Mouse (Mus musculus) neural tube, embryonic 13.5 days (tissue): ENCODE measurements around the gene Auts2. TPM values are rescaled to one million over a fixed set of nuclear protein-coding genes. Genes with fewer than 3 reads are reported as not detected.

Source experiments
- ATAC-seq: fragments of 200-750 bp; cut with Nextera tagmentation; 2 replicates; pipeline ENCODE4 v1.8.0; 2017; ENCODE audit warnings: low read depth, mild to moderate bottlenecking, moderate TSS enrichment, moderate library complexity
- H3K27ac ChIP-seq: fragments of 300-500 bp; sonication (generic); replicated peaks from 2 replicates; pipeline ENCODE4 v1.5.1; 2015; ENCODE audit warnings: moderate library complexity, mild to moderate bottlenecking, inconsistent platforms
- H3K27me3 ChIP-seq: fragments of 300-500 bp; sonication (generic); 2 replicates; pipeline ENCODE4 v1.6.1; 2015; ENCODE audit warnings: mild to moderate bottlenecking, inconsistent platforms
- H3K36me3 ChIP-seq: fragments of 300-500 bp; sonication (generic); 2 replicates; pipeline ENCODE4 v1.6.1; 2015; ENCODE audit warnings: mild to moderate bottlenecking, inconsistent platforms
- H3K4me1 ChIP-seq: fragments of 300-500 bp; sonication (generic); replicated peaks from 2 replicates; pipeline ENCODE4 v1.6.1; 2015; ENCODE audit warnings: inconsistent platforms
- H3K4me2 ChIP-seq: fragments of 300-500 bp; sonication (generic); 2 replicates; pipeline ENCODE4 v1.6.1; 2015; ENCODE audit warnings: inconsistent platforms, mild to moderate bottlenecking, moderate library complexity
- H3K4me3 ChIP-seq: fragments of 300-500 bp; sonication (generic); 2 replicates; pipeline ENCODE4 v1.5.1; 2015; ENCODE audit warnings: mild to moderate bottlenecking, inconsistent platforms
- H3K9ac ChIP-seq: fragments of 300-500 bp; sonication (generic); 2 replicates; pipeline ENCODE4 v1.6.1; 2015; ENCODE audit warnings: moderate library complexity, mild to moderate bottlenecking, inconsistent platforms
- H3K9me3 ChIP-seq: fragments of 300-500 bp; sonication (generic); 2 replicates; pipeline ENCODE4 v1.6.1; 2016; ENCODE audit warnings: inconsistent platforms
- WGBS: fragments of 180-500 bp; shearing (Covaris S2); methylation state at CpG from one replicate; pipeline ENCODE4 v1.1.7; 2015; 5-methylcytosine and 5-hydroxymethylcytosine counted together
- polyA plus RNA-seq: library from polyadenylated mRNA; unstranded; fragments of >200 nt; fragmentation: Nextera tagmentation; extraction: Ambion mirVana; gene quantifications from 2 replicates; pipeline ENCODE4 v1.2.1, GENCODE M21; 2015

Auts2 gene
- polyA plus RNA-seq, 1 experiment from 2014 or later, result 72.6 TPM

DNA sequence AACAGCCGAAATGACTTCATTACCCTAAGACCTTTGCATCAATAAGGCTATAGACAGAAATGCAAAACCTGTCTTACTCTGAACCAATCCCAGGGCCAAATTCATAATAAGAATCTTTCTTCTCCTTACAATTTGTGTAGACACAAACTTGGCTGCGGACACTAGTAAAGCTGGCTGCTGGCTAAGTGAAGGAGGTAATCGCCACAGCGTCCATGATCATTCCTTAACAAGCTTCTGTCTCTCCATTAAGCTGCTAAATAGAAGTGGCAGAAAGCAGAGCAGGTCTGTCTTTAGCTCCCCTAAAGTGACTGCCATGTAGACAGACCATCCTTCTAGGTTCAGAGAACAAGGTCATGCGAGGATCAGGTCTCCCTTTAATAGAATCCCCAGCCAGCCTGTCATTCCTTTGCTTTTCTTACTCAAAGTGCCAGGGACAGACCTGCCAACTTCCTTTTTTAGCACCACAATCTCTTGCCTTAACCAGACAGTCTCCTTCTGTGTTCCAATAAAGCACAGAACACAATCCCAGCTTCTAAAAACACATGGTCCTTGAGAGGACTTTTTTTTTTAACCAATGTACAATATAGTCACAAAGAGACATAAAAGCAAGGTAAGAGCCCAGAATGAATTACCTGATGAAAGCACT is 70.8 kb downstream of the Auts2 start:
- Histone ChIP-seq H3K9me3 (no peaks in the 10 kb centered on the region), H3K36me3 (no peaks in the 10 kb centered on the region), H3K27me3 (no peaks in the 10 kb centered on the region), H3K27ac (no peak overlapping the region), H3K9ac (no peak overlapping the region), H3K4me1 (peaks cover 43% of the 10 kb centered on the region), H3K4me3 (no peak overlapping the region), H3K4me2 (no peak overlapping the region)
- ATAC-seq, result no peak
- WGBS, result 83% methylated on average over 5 of the region's 5 CpGs

DNA sequence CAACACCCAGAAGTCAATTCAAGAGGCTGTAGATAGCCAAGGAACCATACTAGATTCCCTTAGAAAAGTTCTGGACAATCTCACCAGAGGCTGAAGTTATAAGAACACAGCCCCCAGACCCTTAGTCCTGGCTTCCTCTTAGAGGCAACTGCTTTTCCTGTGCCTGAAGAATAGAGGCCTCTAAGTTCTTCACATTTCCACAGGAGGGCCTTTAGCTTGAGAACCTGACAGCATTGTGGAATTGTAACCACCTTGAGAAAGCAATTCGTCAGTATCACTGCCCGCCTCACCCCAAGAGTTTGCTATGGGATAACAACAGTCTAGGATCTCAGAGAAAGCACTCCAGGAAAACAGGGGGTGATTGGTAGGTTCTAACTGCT is 75.8 kb downstream of the Auts2 start:
- WGBS, result 71% methylated on average over 2 of the region's 2 CpGs

DNA sequence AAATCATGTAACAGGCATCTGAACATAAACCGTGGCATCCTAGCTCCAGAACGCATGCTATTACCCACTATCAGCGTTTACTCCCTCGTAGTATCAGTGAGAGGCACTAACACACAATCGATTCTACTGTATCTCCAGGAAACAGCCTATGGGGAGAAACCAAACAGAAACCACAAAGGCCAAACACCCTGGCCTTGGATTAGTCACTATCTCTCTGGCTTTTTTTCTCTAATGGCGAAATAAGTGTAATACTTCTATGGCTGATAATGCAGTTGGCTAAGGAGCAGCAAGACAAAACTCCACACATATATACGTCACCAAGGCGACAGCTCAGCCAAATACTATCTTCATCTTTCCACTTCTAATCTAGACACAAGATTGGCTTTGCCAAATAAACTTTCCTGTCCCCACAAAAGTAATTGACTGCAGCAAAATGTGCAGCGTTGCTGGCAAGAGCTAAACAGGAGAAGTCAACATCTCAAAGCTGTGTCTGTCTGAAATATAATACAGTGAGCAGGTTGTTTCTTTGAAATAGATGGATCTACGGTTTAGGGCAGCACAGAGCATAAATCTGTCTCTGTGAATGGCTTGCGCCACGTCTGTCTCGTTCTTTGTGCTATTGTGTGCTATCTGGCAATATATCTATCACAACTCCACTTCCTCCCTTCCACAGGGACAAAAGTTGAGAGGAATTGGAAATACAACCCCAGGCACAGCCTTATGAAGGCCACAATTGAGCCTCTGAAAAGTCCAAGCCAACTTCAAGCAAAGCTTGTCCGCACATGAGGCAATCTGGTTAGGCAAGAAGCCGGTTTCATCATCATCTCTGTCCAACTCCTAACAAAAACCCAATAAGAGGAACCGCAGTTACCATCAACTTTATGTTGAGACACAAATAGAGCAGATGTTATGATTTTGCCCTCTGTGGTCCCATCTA is 76.4 kb downstream of the Auts2 start:
- Histone ChIP-seq H3K4me2 (no peak overlapping the region), H3K9me3 (no peaks in the 10 kb centered on the region), H3K4me1 (peaks cover 34% of the 10 kb centered on the region), H3K36me3 (no peaks in the 10 kb centered on the region), H3K27ac (no peak overlapping the region), H3K4me3 (no peak overlapping the region), H3K9ac (no peak overlapping the region), H3K27me3 (no peaks in the 10 kb centered on the region)
- no peak for ATAC-seq
- WGBS, result 46% methylated on average over 16 of the region's 16 CpGs

More for the DNA sequence above, 75.8 kb downstream of the Auts2 start:
- Histone ChIP-seq H3K4me3 (no peak overlapping the region), H3K27ac (no peak overlapping the region), H3K4me2 (no peak overlapping the region), H3K4me1 (peaks cover 38% of the 10 kb centered on the region), H3K27me3 (no peaks in the 10 kb centered on the region), H3K9me3 (no peaks in the 10 kb centered on the region), H3K9ac (no peak overlapping the region), H3K36me3 (no peaks in the 10 kb centered on the region)
- ATAC-seq, result no peak

DNA sequence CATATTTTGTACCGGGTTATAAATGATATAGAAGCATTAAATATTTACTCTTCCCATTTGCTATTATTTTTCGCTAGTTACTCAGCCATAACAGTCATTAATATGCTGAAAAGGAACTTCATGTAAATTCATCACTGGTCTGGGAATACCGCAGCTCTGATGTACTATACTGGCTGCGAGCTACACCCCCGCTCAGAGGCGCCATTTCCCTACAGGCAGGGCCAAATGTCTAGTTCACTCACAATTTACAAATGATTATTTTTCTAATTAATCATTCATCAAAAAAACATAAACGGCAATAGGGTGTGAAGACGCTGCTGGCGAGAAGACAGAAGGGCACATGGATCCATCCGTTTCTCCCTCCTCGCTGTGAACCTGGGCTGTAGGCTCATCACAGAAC is 80.6 kb downstream of the Auts2 start:
- no peak overlapping the region for H3K9ac ChIP-seq
- no peak overlapping the region for H3K4me2 ChIP-seq
- WGBS, result 34% methylated on average over 11 of the region's 11 CpGs
- no peaks in the 10 kb centered on the region for H3K27me3 ChIP-seq
- H3K36me3 ChIP-seq, result no peaks in the 10 kb centered on the region
- no peak overlapping the region for H3K4me3 ChIP-seq
- no peak for ATAC-seq
- no peaks in the 10 kb centered on the region for H3K9me3 ChIP-seq
- H3K27ac ChIP-seq, result no peak overlapping the region
- H3K4me1 ChIP-seq, result peaks cover 42% of the 10 kb centered on the region

DNA sequence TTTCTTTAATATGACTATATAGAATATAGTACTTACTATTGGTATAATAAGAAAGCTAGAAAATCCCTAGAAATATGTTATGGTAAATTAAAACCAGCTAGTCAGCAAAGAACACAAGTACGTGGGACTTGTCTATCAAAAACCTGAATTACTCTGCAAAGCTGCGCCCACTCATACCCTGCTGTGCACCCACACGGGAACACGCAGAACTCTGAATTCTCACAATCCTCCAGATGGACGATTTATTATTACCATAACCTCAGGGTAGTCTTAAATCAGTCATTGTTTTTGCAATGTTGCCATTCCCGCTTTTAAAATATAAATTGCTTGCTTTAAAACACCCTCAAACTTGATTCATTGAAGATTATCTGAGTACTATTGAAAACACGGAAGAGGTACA is 84.6 kb downstream of the Auts2 start:
- Histone ChIP-seq H3K27me3 (no peaks in the 10 kb centered on the region), H3K4me3 (no peak overlapping the region), H3K36me3 (no peaks in the 10 kb centered on the region), H3K27ac (no peak overlapping the region), H3K4me1 (peaks cover 41% of the 10 kb centered on the region), H3K9me3 (no peaks in the 10 kb centered on the region), H3K9ac (no peak overlapping the region), H3K4me2 (no peak overlapping the region)
- ATAC-seq, result no peak
- WGBS, result 29% methylated on average over 7 of the region's 7 CpGs

DNA sequence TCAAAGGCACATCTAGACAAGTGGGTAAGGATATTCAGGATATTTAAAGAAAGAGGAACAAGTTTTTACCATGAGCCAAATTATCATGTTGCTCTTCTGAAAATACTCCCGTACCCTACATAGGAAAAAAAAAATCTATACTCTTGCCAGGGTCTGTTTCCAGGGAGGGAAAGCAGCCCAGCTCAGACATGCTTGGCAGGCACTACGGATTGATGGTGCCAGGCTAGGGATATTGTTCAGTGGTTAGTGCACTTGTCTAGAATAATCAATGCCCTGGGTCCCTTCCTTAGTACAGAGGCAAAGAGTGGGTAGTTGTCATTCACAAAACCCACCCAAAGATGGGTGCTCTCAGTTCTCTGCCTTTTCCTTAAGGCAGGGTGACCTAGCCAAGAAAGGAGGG is 90.8 kb downstream of the Auts2 start:
- no peak overlapping the region for H3K4me3 ChIP-seq
- H3K9ac ChIP-seq, result no peak overlapping the region
- no peak for ATAC-seq
- no peak overlapping the region for H3K4me2 ChIP-seq
- no peaks in the 10 kb centered on the region for H3K36me3 ChIP-seq
- 72% methylated on average over 2 of the region's 2 CpGs for WGBS
- no peaks in the 10 kb centered on the region for H3K27me3 ChIP-seq
- peaks cover 49% of the 10 kb centered on the region for H3K4me1 ChIP-seq
- H3K9me3 ChIP-seq, result no peaks in the 10 kb centered on the region
- H3K27ac ChIP-seq, result no peak overlapping the region

DNA sequence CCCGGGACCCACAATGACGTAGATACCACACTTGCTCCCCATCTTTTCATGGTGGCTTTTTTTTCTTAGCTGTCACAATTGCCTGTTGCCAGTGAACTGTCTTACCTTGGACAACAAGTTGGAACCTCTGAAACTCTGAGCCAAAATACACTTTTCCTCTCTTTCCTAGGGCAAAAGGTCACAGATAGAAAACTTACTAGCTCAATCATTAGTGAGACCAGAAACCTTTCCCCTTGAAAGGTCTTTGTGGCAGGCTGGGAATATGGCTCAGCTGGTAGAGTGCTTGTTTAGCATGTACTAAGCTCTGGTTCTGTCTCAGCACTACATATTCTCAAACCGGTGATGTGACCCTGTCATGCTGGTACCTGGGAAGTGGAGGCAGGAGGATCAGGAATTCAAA is 93.1 kb downstream of the Auts2 start:
- H3K9me3 ChIP-seq, result no peaks in the 10 kb centered on the region
- no peak overlapping the region for H3K4me2 ChIP-seq
- no peak overlapping the region for H3K4me3 ChIP-seq
- H3K4me1 ChIP-seq, result peaks cover 47% of the 10 kb centered on the region
- ATAC-seq, result no peak
- H3K36me3 ChIP-seq, result no peaks in the 10 kb centered on the region
- H3K27me3 ChIP-seq, result no peaks in the 10 kb centered on the region
- no peak overlapping the region for H3K9ac ChIP-seq
- WGBS, result 95% methylated on average over 3 of the region's 3 CpGs
- H3K27ac ChIP-seq, result no peak overlapping the region

DNA sequence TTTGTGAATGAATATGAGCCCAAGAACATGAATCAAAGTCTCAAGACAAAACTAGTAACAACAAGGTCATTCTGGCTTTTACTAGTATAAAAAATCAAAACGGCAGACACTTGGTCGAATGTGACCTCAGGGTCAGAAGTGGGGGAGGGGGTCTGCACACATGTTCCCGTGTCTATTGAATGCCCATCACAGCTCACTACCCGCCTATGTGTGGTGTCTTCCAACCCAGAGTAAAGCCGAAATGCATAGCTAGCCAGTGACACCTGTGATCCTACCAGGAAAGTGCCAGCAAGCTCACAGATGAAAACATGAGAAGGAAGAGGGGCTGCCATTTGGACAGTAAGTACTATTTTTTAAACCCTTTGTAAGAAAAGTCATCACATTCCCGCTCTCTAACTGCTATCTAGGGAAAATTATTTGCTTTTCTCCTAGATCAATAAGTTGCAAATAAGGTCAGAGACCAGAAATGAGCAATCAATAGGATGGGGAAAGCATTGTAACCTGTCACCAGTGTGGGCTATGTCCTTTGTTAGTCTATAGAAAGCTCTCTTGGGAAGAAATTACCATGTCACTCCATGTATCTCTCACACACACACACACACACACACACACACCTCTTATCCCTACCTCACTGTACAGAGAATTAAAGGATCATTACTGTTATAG is 94.6 kb downstream of the Auts2 start:
- Histone ChIP-seq H3K4me1 (peaks cover 55% of the 10 kb centered on the region), H3K9ac (no peak overlapping the region), H3K36me3 (no peaks in the 10 kb centered on the region), H3K27ac (no peak overlapping the region), H3K4me3 (no peak overlapping the region), H3K4me2 (no peak overlapping the region), H3K9me3 (no peaks in the 10 kb centered on the region), H3K27me3 (no peaks in the 10 kb centered on the region)
- no peak for ATAC-seq
- WGBS, result 52% methylated on average over 6 of the region's 6 CpGs

DNA sequence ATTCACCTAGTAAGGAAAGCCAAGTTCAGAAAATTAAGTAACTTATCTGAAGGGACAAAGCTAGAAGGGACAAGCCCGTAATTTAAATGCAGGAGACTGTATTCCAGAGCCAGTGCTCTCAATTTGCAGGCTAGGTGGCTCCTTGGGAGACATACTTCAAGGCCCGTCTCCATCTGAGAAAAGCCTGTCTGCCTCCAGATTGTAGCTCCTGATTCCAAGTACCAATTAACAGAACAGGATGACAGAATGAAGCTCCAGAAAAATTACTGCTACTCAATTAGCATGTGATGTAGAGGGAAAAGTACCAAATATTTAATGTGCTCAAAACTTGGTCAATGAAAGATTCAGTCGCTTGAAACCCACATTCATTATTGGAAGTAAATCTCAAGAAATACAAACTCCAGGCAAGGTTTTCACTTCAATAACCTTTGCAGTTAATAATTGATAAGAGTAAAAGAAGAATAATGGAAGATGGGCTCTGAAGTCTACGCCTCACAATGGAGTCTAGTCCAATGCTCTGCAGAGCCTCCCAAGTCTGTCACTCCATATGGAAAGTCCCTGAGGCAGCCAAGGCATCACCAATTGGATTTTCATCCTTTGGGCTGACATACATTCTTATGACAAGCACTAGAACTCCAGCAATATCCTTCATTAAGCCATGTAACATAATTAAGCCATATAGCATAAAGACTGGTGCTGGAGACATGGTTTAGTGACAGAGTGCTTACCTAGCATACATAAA is 97.8 kb downstream of the Auts2 start:
- H3K9ac ChIP-seq, result no peak overlapping the region
- H3K27ac ChIP-seq, result no peak overlapping the region
- peaks cover 53% of the 10 kb centered on the region for H3K4me1 ChIP-seq
- ATAC-seq, result no peak
- H3K27me3 ChIP-seq, result no peaks in the 10 kb centered on the region
- 78% methylated on average over 4 of the region's 4 CpGs for WGBS
- no peaks in the 10 kb centered on the region for H3K36me3 ChIP-seq
- no peak overlapping the region for H3K4me3 ChIP-seq
- no peaks in the 10 kb centered on the region for H3K9me3 ChIP-seq
- no peak overlapping the region for H3K4me2 ChIP-seq

DNA sequence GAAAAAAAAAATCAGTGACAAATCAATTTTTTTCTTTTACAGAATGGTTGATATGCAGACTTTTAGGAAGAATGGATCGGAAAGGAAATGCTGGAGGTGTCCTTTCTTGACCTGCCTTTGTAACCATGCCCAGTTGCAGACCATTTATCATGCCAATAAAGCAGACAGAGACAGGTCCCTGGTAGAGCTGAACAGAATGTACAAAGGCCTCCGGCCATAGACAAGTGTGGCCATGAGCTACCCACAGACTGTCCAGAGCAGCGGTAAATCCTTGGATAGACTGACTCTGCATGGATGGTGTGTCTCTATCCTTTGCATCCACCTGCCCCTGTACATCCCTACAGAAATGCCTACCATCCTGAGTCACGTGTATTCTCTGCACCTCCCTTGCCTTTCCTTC is 100.2 kb downstream of the Auts2 start:
- Histone ChIP-seq H3K36me3 (no peaks in the 10 kb centered on the region), H3K9ac (no peak overlapping the region), H3K27me3 (no peaks in the 10 kb centered on the region), H3K9me3 (no peaks in the 10 kb centered on the region), H3K27ac (no peak overlapping the region), H3K4me1 (peaks cover 53% of the 10 kb centered on the region), H3K4me3 (no peak overlapping the region), H3K4me2 (no peak overlapping the region)
- WGBS, result 35% methylated on average over 4 of the region's 4 CpGs
- no peak for ATAC-seq

DNA sequence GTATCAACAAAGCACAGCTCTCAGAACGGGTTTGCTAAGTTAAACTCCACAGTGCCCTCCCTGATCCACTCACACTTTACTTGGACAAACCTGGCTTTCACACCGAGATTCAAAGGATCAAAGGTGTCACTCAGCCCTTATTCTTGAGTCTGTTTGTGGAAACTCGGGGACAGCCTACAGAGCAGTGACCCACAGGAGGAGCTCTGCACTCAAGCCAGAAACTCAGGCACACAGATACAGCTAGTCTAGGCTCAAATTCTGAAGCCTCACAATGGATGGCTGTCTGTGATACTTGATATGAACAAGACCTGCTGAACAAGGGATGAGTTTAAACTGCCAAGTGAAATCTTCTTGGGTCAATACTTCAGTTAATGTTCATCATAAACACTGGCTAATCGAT is 104.7 kb downstream of the Auts2 start:
- H3K9ac ChIP-seq, result no peak overlapping the region
- no peaks in the 10 kb centered on the region for H3K27me3 ChIP-seq
- no peaks in the 10 kb centered on the region for H3K36me3 ChIP-seq
- H3K4me3 ChIP-seq, result no peak overlapping the region
- ATAC-seq, result no peak
- no peaks in the 10 kb centered on the region for H3K9me3 ChIP-seq
- WGBS, result 60% methylated on average over 4 of the region's 4 CpGs
- H3K4me1 ChIP-seq, result peaks cover 70% of the 10 kb centered on the region
- no peak overlapping the region for H3K27ac ChIP-seq
- H3K4me2 ChIP-seq, result no peak overlapping the region

DNA sequence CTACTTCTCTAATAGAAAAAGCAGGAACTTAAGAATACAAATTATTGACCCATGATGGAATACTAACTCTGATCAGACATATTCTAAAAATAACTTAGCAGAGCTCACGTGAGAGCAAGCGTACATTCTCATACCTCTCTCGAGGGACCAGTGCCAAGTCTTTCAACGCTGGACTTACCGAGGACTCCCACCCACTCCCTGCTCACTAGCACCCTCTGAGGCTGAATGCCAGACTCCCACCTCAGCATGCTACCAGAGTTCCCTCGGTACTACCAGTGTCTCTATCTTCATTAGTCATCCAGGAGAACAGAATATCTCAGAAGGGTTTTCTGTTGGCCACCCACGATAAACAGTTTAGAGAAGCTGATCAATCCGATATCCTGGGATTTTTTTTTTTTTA is 105.2 kb downstream of the Auts2 start:
- H3K4me2 ChIP-seq, result no peak overlapping the region
- 58% methylated on average over 8 of the region's 8 CpGs for WGBS
- peaks cover 70% of the 10 kb centered on the region for H3K4me1 ChIP-seq
- H3K27me3 ChIP-seq, result no peaks in the 10 kb centered on the region
- H3K27ac ChIP-seq, result no peak overlapping the region
- ATAC-seq, result no peak
- H3K9ac ChIP-seq, result no peak overlapping the region
- no peaks in the 10 kb centered on the region for H3K36me3 ChIP-seq
- H3K4me3 ChIP-seq, result no peak overlapping the region
- H3K9me3 ChIP-seq, result no peaks in the 10 kb centered on the region
